Mouse (Mus musculus): ENCODE measurements around the gene Gfpt1.
A peak's percentile ranks its signal among the peaks of the same experiment; 100 is the strongest.

DNA sequence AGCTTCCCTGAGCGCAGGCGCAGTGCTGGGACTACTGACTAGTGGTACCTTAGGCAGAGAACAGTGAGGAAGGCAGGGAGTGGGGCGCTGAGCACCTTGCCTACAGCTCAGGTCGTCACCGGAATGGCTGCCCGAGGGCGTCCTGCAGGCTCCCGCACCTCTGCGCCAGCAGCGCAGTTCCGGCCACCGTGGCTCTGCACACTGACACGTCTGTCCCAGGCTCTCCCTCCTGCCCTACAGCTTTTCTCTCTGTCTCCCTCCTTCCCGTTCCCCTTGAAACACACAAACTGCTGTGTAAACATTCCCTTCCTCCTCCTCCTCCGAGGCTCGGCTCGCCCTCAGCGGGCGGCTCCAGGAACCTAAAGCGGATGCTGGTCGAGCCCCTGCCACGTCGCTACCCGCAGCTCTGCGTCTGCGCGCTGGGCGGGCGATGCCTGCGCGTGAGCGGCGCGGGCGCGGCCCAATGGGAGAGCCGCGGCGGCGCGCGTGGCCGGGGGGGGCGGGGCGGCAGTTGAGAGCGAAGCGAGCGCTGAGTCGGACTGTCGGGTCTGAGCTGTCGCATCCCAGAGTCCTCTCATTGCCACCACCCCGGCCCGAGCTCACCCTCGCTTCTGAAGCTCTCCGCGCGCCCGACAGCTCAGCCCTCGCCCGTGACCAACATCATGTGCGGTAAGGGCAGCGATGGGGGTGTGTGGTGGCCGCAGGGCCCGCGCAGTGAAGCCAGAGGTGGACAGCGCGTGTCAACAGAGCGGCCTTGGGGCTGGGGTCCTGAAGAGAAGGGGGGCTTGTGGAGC is at the start of gene Gfpt1:
- TF ChIP-seq CTCF (IDR thresholded peaks at IDR 0.05; ENCODE audit: borderline replicate concordance, insufficient read depth, low read length) = no peak
- peak; percentile 86 for TF ChIP-seq POLR2A (IDR thresholded peaks at IDR 0.05; ENCODE audit: low read depth, low read length)
